Mouse (Mus musculus) small intestine, adult 2 months (tissue): ENCODE measurements around the gene Plcd3. TPM values are rescaled to one million over a fixed set of nuclear protein-coding genes. Genes with fewer than 3 reads are reported as not detected.

Source experiments
- H3K27ac ChIP-seq: fragments of 200-500 bp; 2 replicates; pipeline ENCODE4 v1.5.1; 2012; ENCODE audit warnings: low read depth, low read length, control low read depth, inconsistent platforms; ENCODE audit not compliant: insufficient read depth
- H3K27me3 ChIP-seq: fragments of 200-500 bp; 2 replicates; pipeline ENCODE4 v1.6.1; 2012; ENCODE audit warnings: mild to moderate bottlenecking, moderate library complexity, low read length, inconsistent platforms; ENCODE audit not compliant: control insufficient read depth, insufficient read depth
- H3K36me3 ChIP-seq: fragments of 200-500 bp; 2 replicates; pipeline ENCODE4 v1.6.1; 2012; ENCODE audit warnings: mild to moderate bottlenecking, low read length, control low read depth, inconsistent platforms; ENCODE audit not compliant: control insufficient read depth, insufficient read depth
- H3K4me1 ChIP-seq: fragments of 200-500 bp; 2 replicates; pipeline ENCODE4 v1.6.1; 2012; ENCODE audit warnings: low read length, inconsistent platforms, mixed read lengths; ENCODE audit not compliant: control insufficient read depth, insufficient read depth, insufficient read length
- H3K4me3 ChIP-seq: fragments of 200-500 bp; 2 replicates; pipeline ENCODE4 v1.5.1; 2012; ENCODE audit warnings: low read depth, mild to moderate bottlenecking, control low read depth, inconsistent platforms, low read length, moderate library complexity
- CTCF ChIP-seq: fragments of 200-500 bp; IDR thresholded peaks from 2 replicates; pipeline ENCODE4 v1.5.1; 2012; ENCODE audit warnings: low read depth, mild to moderate bottlenecking, control low read depth, inconsistent platforms, low read length, moderate library complexity, mixed read lengths; ENCODE audit not compliant: insufficient replicate concordance, insufficient read length; ENCODE audit errors: extremely low read depth
- POLR2A ChIP-seq: fragments of 200-500 bp; IDR thresholded peaks from 2 replicates; pipeline ENCODE4 v1.6.1; 2012; ENCODE audit warnings: low read depth, mild to moderate bottlenecking, control low read depth, inconsistent platforms, low read length, moderate library complexity
- WGBS: fragments of 180-500 bp; shearing (Covaris S2); methylation state at CpG from one replicate; pipeline ENCODE4 v1.1.7; 2018; 5-methylcytosine and 5-hydroxymethylcytosine counted together
- polyA plus RNA-seq: library from polyadenylated mRNA; depleted of rRNA; stranded (reverse); fragments of >200 nt; gene quantifications from 2 replicates; pipeline ENCODE4 v1.2.3, GENCODE M21; 2012

The Plcd3 gene
- polyA plus RNA-seq, 1 experiment, result 3.1 TPM

GRCm38 (mm10) chr11:103116959-103117590 is 15.6 kb upstream of the Plcd3 start:
- WGBS, result under 1% methylated on average over 35 of the region's 35 CpGs
- Histone ChIP-seq H3K36me3 (no peaks in the 10 kb centered on the region), H3K4me3 (peak overlapping the region; percentile 82), H3K4me1 (peaks cover 11% of the 10 kb centered on the region), H3K27ac (peak overlapping the region; percentile 76), H3K27me3 (no peaks in the 10 kb centered on the region)
- TF ChIP-seq POLR2A, result no peak
- TF ChIP-seq CTCF, result peak; percentile 63

- peak within 1 kb of the TSS; percentile 76 for H3K27ac ChIP-seq
- peak; percentile 100 for TF ChIP-seq POLR2A
- TF ChIP-seq CTCF, result no peak
- peaks cover 17% of the 10 kb centered on the region for H3K4me1 ChIP-seq
- H3K36me3 ChIP-seq, result 0 out of 2 replicates have a peak, but pooled peaks cover 2% of the 10 kb centered on the region
- H3K4me3 ChIP-seq, result peak within 1 kb of the TSS; percentile 82
- H3K27me3 ChIP-seq, result no peaks in the 10 kb centered on the region
- under 1% methylated on average over 52 of the region's 53 CpGs for WGBS
These were observed 14.8 kb upstream of the Plcd3 start, which contains the start of gene Hexim1 for GRCm38 (mm10) chr11:103116008-103116818. Hexim1 (plus strand) TSS chr11:103116231.

- Histone ChIP-seq H3K4me1 (peaks cover 17% of the 10 kb centered on the region), H3K4me3 (peak overlapping the region; percentile 60), H3K27me3 (no peaks in the 10 kb centered on the region), H3K36me3 (0 out of 2 replicates have a peak, but pooled peaks cover 2% of the 10 kb centered on the region), H3K27ac (peak overlapping the region; percentile 67)
- TF ChIP-seq CTCF, result no peak
- peak; percentile 80; the same call in 1 of the 2 replicates for TF ChIP-seq POLR2A
- under 1% methylated on average over 34 of the region's 34 CpGs for WGBS
These were observed 13.9 kb upstream of the Plcd3 start for GRCm38 (mm10) chr11:103115163-103116007.

- 85% methylated on average over 11 of the region's 11 CpGs for WGBS
- Histone ChIP-seq H3K36me3 (peaks cover 2% of the 10 kb centered on the region; the same call in 1 of the 2 replicates), H3K27ac (peak overlapping the region; percentile 67; the same call in 1 of the 2 replicates), H3K27me3 (no peaks in the 10 kb centered on the region), H3K4me1 (peaks cover 17% of the 10 kb centered on the region), H3K4me3 (peak overlapping the region; percentile 60; the same call in 1 of the 2 replicates)
- no peak for TF ChIP-seq POLR2A
- TF ChIP-seq CTCF, result no peak
These were observed 12.9 kb upstream of the Plcd3 start for GRCm38 (mm10) chr11:103114270-103114943.

DNA sequence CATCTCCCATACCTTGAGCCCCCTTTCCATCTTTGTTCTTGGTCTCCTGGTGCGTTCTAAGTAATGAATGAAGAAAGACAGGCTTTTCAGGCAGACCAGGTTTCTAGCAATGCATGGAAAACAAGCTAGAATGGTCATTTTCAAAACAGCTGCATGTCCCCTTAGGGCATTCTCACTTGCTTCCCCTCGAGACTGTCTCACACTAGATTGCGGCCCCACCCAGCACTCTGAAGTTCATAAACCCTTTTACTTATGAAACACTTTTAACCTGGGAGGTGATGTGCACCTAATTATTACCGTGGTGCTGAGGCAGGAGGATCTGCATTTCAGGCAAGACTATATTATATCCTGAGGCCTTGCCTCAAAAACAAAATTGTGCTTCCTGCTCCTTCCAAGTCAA is 12.3 kb upstream of the Plcd3 start:
- Histone ChIP-seq H3K36me3 (peaks cover 5% of the 10 kb centered on the region), H3K4me1 (peaks cover 17% of the 10 kb centered on the region), H3K4me3 (no peak overlapping the region), H3K27ac (no peak overlapping the region), H3K27me3 (no peaks in the 10 kb centered on the region)
- WGBS, result 74% methylated on average over 4 of the region's 4 CpGs
- TF ChIP-seq POLR2A (no peak), CTCF (no peak)

DNA sequence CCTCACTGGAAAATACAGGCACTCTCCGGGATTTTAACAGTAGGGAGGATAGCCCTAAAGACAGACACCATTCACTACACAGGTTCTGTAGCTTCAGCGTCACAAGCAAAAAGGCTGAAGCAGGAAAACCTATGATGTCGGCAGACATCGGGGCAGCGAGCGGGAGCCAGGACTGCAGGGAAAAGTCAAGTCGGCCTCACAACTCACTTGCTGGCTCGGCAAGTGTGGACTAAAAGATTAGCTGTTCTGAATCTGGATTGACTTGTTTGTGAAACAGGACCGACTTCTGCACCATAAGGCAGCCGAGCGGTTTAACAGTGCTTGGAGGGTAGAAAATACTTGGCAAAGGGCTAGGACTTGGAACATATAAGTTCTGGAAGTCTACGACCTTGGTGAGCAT is 11.5 kb upstream of the Plcd3 start:
- H3K4me3 ChIP-seq, result no peak overlapping the region
- TF ChIP-seq POLR2A (no peak), CTCF (no peak)
- H3K36me3 ChIP-seq, result peaks cover 8% of the 10 kb centered on the region
- H3K4me1 ChIP-seq, result peaks cover 17% of the 10 kb centered on the region
- WGBS, result 77% methylated on average over 12 of the region's 12 CpGs
- no peaks in the 10 kb centered on the region for H3K27me3 ChIP-seq
- H3K27ac ChIP-seq, result no peak overlapping the region

- H3K27me3 ChIP-seq, result no peaks in the 10 kb centered on the region
- peaks cover 17% of the 10 kb centered on the region for H3K4me1 ChIP-seq
- WGBS, result 37% methylated on average over 9 of the region's 9 CpGs
- H3K36me3 ChIP-seq, result peaks cover 8% of the 10 kb centered on the region
- no peak overlapping the region for H3K27ac ChIP-seq
- TF ChIP-seq CTCF (no peak), POLR2A (no peak)
- H3K4me3 ChIP-seq, result peak overlapping the region; percentile 57
These were observed 11.1 kb upstream of the Plcd3 start for GRCm38 (mm10) chr11:103112552-103112912.
